Mouse (Mus musculus) forebrain, embryonic 10.5 days (tissue): ENCODE data around the gene Mrpl43. TPM values are rescaled to one million over a fixed set of nuclear protein-coding genes. Genes with fewer than 3 reads are reported as not detected.

Source experiments
- DNase-seq: peaks from one replicate; pipeline ENCODE4 v3.0.0-alpha.2; 2017; ENCODE audit warnings: low spot score; ENCODE audit errors: extremely low spot score
- H3K27ac ChIP-seq: fragments of 300-500 bp; sonication (generic); 2 replicates; pipeline ENCODE4 v1.5.1; 2016; ENCODE audit warnings: mild to moderate bottlenecking
- H3K27me3 ChIP-seq: fragments of 300-500 bp; sonication (generic); 2 replicates; pipeline ENCODE4 v1.6.1; 2016; ENCODE audit warnings: mild to moderate bottlenecking; ENCODE audit not compliant: poor library complexity, severe bottlenecking
- H3K36me3 ChIP-seq: fragments of 300-500 bp; sonication (generic); replicated peaks from 2 replicates; pipeline ENCODE4 v1.6.1; 2016; ENCODE audit warnings: mild to moderate bottlenecking, moderate library complexity
- H3K4me1 ChIP-seq: fragments of 300-500 bp; sonication (generic); 2 replicates; pipeline ENCODE4 v1.6.1; 2016
- H3K4me3 ChIP-seq: fragments of 300-500 bp; sonication (generic); 2 replicates; pipeline ENCODE4 v1.5.1; 2016; ENCODE audit warnings: mild to moderate bottlenecking, moderate library complexity
- H3K9me3 ChIP-seq: fragments of 300-500 bp; sonication (generic); 2 replicates; pipeline ENCODE4 v1.6.1; 2016; ENCODE audit warnings: mild to moderate bottlenecking, moderate library complexity
- WGBS: fragments of 180-500 bp; shearing (Covaris S2); methylation state at CpG from one replicate; pipeline ENCODE4 v1.1.7; 2016; 5-methylcytosine and 5-hydroxymethylcytosine counted together
- polyA plus RNA-seq: library from polyadenylated mRNA; unstranded; fragments of >200 nt; fragmentation: Nextera tagmentation; extraction: Ambion mirVana; gene quantifications from 2 replicates; pipeline ENCODE4 v1.2.1, GENCODE M21; 2016

Mrpl43 gene
- polyA plus RNA-seq, 1 experiment from 2014 or later, result 75.0 TPM

DNA sequence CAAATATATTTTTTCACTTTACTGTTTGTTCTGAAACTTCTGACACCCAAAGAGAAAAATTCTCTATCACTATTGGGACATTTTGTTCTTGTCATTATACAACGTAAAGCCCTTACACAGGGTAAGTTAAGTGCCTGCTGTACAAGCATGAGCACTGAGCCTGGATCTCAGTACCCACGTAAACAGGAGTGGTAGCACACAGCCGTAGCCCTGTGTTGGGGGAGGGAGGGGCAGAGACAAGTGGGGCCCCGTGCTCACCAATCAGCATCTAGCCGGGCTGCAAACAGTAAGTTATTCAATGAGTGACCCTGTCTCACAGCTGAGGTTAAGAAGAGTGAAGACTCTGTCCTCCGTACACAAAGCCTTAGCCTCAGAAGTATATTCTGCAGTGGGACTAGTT is 29.6 kb downstream of the Mrpl43 start:
- Histone ChIP-seq H3K4me3 (no peak overlapping the region), H3K4me1 (no peaks in the 10 kb centered on the region), H3K9me3 (no peaks in the 10 kb centered on the region), H3K36me3 (peaks cover 100% of the 10 kb centered on the region), H3K27ac (no peak overlapping the region), H3K27me3 (no peaks in the 10 kb centered on the region)
- 84% methylated on average over 6 of the region's 6 CpGs for WGBS
- DNase-seq, result no peak

DNA sequence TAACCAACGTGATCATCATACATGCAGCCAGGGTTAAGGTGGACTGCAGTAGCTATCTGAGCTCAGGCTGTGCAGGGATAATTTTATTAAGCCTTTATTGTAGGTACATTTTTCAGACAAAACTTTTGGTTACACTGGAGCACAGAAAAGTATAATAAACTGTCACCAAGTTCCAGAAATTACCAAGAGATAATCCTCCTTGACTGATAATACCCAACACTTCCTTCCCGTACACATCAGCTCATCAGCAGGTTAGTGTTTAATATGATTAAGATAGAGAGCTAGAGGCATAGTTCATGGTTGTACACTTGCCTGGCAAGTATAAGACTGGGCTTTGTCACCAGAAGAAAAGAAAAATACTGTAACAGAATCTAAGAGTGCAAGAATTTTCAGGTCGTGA is 37.9 kb downstream of the Mrpl43 start:
- WGBS, result 94% methylated on average over 3 of the region's 3 CpGs
- DNase-seq, result no peak
- H3K27ac ChIP-seq, result no peak overlapping the region
- no peaks in the 10 kb centered on the region for H3K4me1 ChIP-seq
- no peak overlapping the region for H3K4me3 ChIP-seq
- H3K36me3 ChIP-seq, result peaks cover 97% of the 10 kb centered on the region
- H3K9me3 ChIP-seq, result no peaks in the 10 kb centered on the region
- H3K27me3 ChIP-seq, result no peaks in the 10 kb centered on the region

DNA sequence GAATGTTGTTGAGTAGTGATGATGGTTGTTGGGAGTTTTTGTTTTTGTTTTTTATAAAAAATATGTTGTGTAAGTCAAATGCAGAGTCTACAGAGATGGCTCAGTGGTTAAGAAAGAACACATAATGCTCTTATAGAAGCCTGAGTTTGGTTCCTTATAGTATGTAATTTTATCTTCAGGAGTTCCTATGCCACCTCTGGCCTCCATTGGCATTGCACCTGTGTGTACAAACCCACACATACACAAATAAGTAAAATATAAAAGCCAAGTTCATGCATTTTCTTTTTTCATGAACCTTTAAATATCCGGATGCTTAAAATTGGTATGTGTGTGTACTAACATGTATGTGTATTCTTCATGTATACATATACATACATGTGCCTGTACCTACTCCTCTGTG is 40.3 kb downstream of the Mrpl43 start:
- Histone ChIP-seq H3K4me1 (no peaks in the 10 kb centered on the region), H3K36me3 (peaks cover 97% of the 10 kb centered on the region), H3K27ac (no peak overlapping the region), H3K9me3 (no peaks in the 10 kb centered on the region), H3K27me3 (no peaks in the 10 kb centered on the region), H3K4me3 (no peak overlapping the region)
- WGBS, result 95% methylated on average over 1 of the region's 1 CpGs
- DNase-seq, result no peak

DNA sequence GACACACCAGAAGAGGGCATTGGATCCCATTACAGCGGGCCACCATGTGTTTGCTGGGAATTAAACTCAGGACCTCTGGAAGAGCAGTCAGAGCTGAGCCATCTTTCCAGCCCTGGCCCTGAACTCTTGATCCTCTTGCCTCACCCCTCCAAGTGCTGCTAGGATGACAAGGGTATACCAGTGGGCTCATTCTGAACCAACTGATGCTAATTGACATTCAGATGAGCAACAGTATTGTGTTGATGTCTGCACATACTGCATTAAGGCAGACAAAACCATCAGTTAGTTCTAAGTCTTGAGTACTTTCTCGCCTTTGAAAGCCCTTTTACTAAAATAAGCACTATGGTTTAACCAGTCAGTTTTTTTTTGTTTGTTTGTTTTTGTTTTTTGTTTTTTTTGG is 46.6 kb downstream of the Mrpl43 start:
- Histone ChIP-seq H3K36me3 (peaks cover 97% of the 10 kb centered on the region), H3K9me3 (no peaks in the 10 kb centered on the region), H3K27ac (no peak overlapping the region), H3K4me1 (no peaks in the 10 kb centered on the region), H3K4me3 (no peak overlapping the region), H3K27me3 (no peaks in the 10 kb centered on the region)
- DNase-seq, result no peak
- 95% methylated on average over 2 of the region's 2 CpGs for WGBS

Other genes with a start within 250 kb of the Mrpl43 start
- 53.9 and 54.1 TPM in 2 replicates for gene Slf2, start 75.3 kb downstream of the Mrpl43 start, polyA plus RNA-seq
- gene Sema4g, start 17.3 kb downstream of the Mrpl43 start, polyA plus RNA-seq, result 3.4 and 3.8 TPM in 2 replicates
- 34.5 and 35.8 TPM in 2 replicates for gene Twnk, start 779 bp downstream of the Mrpl43 start, polyA plus RNA-seq
- gene Lzts2, start 8.0 kb upstream of the Mrpl43 start, polyA plus RNA-seq, result 47.9 and 52.4 TPM in 2 replicates
- gene Pdzd7, start 39.3 kb upstream of the Mrpl43 start, polyA plus RNA-seq, result 0.15 and 0.25 TPM in 2 replicates
- 6.3 and 6.9 TPM in 2 replicates for gene Sfxn3, start 41.1 kb upstream of the Mrpl43 start, polyA plus RNA-seq
- 0.20 and 0.63 TPM in 2 replicates for gene Kazald1, start 68.8 kb upstream of the Mrpl43 start, polyA plus RNA-seq
- gene Tlx1, start 144.2 kb upstream of the Mrpl43 start, polyA plus RNA-seq, result not detected in 2 replicates
- not detected in 2 replicates for gene Lbx1, start 229.4 kb upstream of the Mrpl43 start, polyA plus RNA-seq